Mouse (Mus musculus): ENCODE data around the gene Prep. TPM values are rescaled to one million over a fixed set of nuclear protein-coding genes. Genes with fewer than 3 reads are reported as not detected.
A peak's percentile ranks its signal among the peaks of the same experiment; 100 is the strongest.
"Not testable (repeated sequence)": the region's sequence is repeated elsewhere in the genome, so short reads cannot be mapped to it uniquely, and the experiment has no call there.

Prep gene
- total RNA-seq, 2 experiments from 2014 or later: 16.3 to 17.6 TPM

GRCm38 (mm10) chr10:45072339-45072738 lies 5.3 kb downstream of the Prep start:
- no peak for DNase-seq
- intact Hi-C loops (cut with DNase I): no loop called here

- no peak for DNase-seq
- intact Hi-C loops (cut with DNase I): no loop called here
These were observed 7.5 kb downstream of the Prep start for GRCm38 (mm10) chr10:45074543-45074942.

- intact Hi-C loops (cut with DNase I): no loop called here
- no peak for DNase-seq
These were observed 8.6 kb downstream of the Prep start for GRCm38 (mm10) chr10:45075491-45076051.

- intact Hi-C loops (cut with DNase I): no loop called here
- no peak for DNase-seq
These were observed 9.6 kb downstream of the Prep start for GRCm38 (mm10) chr10:45076585-45076984.

GRCm38 (mm10) chr10:45077353-45077752 lies 10.3 kb downstream of the Prep start:
- intact Hi-C loops (cut with DNase I): no loop called here
- DNase-seq: no peak

GRCm38 (mm10) chr10:45079756-45080155 lies 12.8 kb downstream of the Prep start:
- no peak for DNase-seq
- intact Hi-C loops (cut with DNase I): no loop called here

GRCm38 (mm10) chr10:45080490-45080889 lies 13.5 kb downstream of the Prep start:
- intact Hi-C loops (cut with DNase I): no loop called here
- no peak for DNase-seq

GRCm38 (mm10) chr10:45082730-45083129 lies 15.7 kb downstream of the Prep start:
- intact Hi-C loops (cut with DNase I): no loop called here
- DNase-seq: no peak

GRCm38 (mm10) chr10:45084002-45084401 lies 17.0 kb downstream of the Prep start:
- intact Hi-C loops (cut with DNase I); DNase-seq: not testable (repeated sequence)

GRCm38 (mm10) chr10:45084471-45084870 lies 17.5 kb downstream of the Prep start:
- DNase-seq: no peak
- intact Hi-C loops (cut with DNase I): no loop called here

- intact Hi-C loops (cut with DNase I): no loop called here
- DNase-seq: no peak
These were observed 18.3 kb downstream of the Prep start for GRCm38 (mm10) chr10:45085315-45085714.

- intact Hi-C loops (cut with DNase I): no loop called here
- peak; percentile 22 to 37 for DNase-seq
These were observed 19.6 kb downstream of the Prep start for GRCm38 (mm10) chr10:45086637-45087036.

GRCm38 (mm10) chr10:45091462-45092079 lies 24.6 kb downstream of the Prep start:
- DNase-seq: no peak
- intact Hi-C loops (cut with DNase I): no loop called here

GRCm38 (mm10) chr10:45092080-45093056 lies 25.4 kb downstream of the Prep start:
- DNase-seq: no peak
- intact Hi-C loops (cut with DNase I): no loop called here

- DNase-seq: peak; percentile 54 to 64
- intact Hi-C loops (cut with DNase I): loop anchor here (2.0 to 5.0 kb wide), 2 partner anchors 34 to 274 kb away; no protein-coding TSS in a partner anchor
These were observed 31.7 kb downstream of the Prep start for GRCm38 (mm10) chr10:45098751-45099150.

GRCm38 (mm10) chr10:45100473-45100872 lies 33.5 kb downstream of the Prep start:
- intact Hi-C loops (cut with DNase I): no loop called here
- DNase-seq: no peak

GRCm38 (mm10) chr10:45103184-45103583 lies 36.2 kb downstream of the Prep start:
- intact Hi-C loops (cut with DNase I): no loop called here
- no peak for DNase-seq

GRCm38 (mm10) chr10:45104098-45104497 lies 37.1 kb downstream of the Prep start:
- peak; percentile 48 to 72 for DNase-seq
- intact Hi-C loops (cut with DNase I): no loop called here

GRCm38 (mm10) chr10:45104535-45105079 lies 37.6 kb downstream of the Prep start:
- DNase-seq: peak; percentile 19 to 44
- intact Hi-C loops (cut with DNase I): no loop called here

GRCm38 (mm10) chr10:45106541-45106940 lies 39.5 kb downstream of the Prep start:
- intact Hi-C loops (cut with DNase I): no loop called here
- no peak for DNase-seq

GRCm38 (mm10) chr10:45107313-45107712 lies 40.3 kb downstream of the Prep start:
- intact Hi-C loops (cut with DNase I): no loop called here
- no peak for DNase-seq

Measured in heart, postnatal 14 days (tissue).